Mouse (Mus musculus) heart, postnatal 0 days (tissue): ENCODE data around the gene Irx4. TPM values are rescaled to one million over a fixed set of nuclear protein-coding genes. Genes with fewer than 3 reads are reported as not detected.

Source experiments
- ATAC-seq: fragments of 200-750 bp; cut with Nextera tagmentation; 2 replicates; pipeline ENCODE4 v1.8.0; 2017; ENCODE audit warnings: low read depth, moderate number of reproducible peaks, moderate library complexity; ENCODE audit not compliant: insufficient read depth
- DNase-seq: peaks from one replicate; pipeline ENCODE4 v3.0.0-alpha.2; 2016; ENCODE audit warnings: low spot score
- H3K27ac ChIP-seq: fragments of 300-500 bp; sonication (generic); 2 replicates; pipeline ENCODE4 v1.5.1; 2014; ENCODE audit warnings: low read depth, mild to moderate bottlenecking
- H3K27me3 ChIP-seq: fragments of 300-500 bp; sonication (generic); 2 replicates; pipeline ENCODE4 v1.6.1; 2014; ENCODE audit warnings: low read length, mixed read lengths; ENCODE audit not compliant: control insufficient read depth, insufficient read depth
- H3K36me3 ChIP-seq: fragments of 300-500 bp; sonication (generic); replicated peaks from 2 replicates; pipeline ENCODE4 v1.6.1; 2014; ENCODE audit warnings: low read length, mixed read lengths; ENCODE audit not compliant: control insufficient read depth, insufficient read depth
- H3K4me1 ChIP-seq: fragments of 300-500 bp; sonication (generic); 2 replicates; pipeline ENCODE4 v1.6.1; 2014; ENCODE audit warnings: antibody characterized with exemption; ENCODE audit not compliant: control insufficient read depth, insufficient read depth
- H3K4me2 ChIP-seq: fragments of 300-500 bp; sonication (generic); 2 replicates; pipeline ENCODE4 v1.6.1; 2014; ENCODE audit warnings: low read depth, mild to moderate bottlenecking, low read length, moderate library complexity
- H3K4me3 ChIP-seq: fragments of 300-500 bp; sonication (generic); 2 replicates; pipeline ENCODE4 v1.5.1; 2014; ENCODE audit warnings: low read depth, low read length
- H3K9ac ChIP-seq: fragments of 300-500 bp; sonication (generic); replicated peaks from 2 replicates; pipeline ENCODE4 v1.6.1; 2014; ENCODE audit warnings: low read depth, low read length, mixed read lengths
- H3K9me3 ChIP-seq: fragments of 300-500 bp; sonication (generic); replicated peaks from 2 replicates; pipeline ENCODE4 v1.6.1; 2016; ENCODE audit warnings: low read length; ENCODE audit not compliant: control insufficient read depth
- CTCF ChIP-seq: IDR thresholded peaks from 2 replicates; pipeline ENCODE4 v1.5.1; 2016; ENCODE audit warnings: antibody characterized with exemption, control low read depth, low read depth
- EP300 ChIP-seq: IDR thresholded peaks from 2 replicates; pipeline ENCODE4 v1.6.1; 2016; ENCODE audit warnings: antibody characterized with exemption, low read depth
- WGBS: fragments of 180-500 bp; shearing (Covaris S2); extraction: QIAGEN DNeasy Blood & Tissue Kit; methylation state at CpG from one replicate; pipeline ENCODE4 v1.1.7; 2014; 5-methylcytosine and 5-hydroxymethylcytosine counted together
- polyA plus RNA-seq: library from polyadenylated mRNA; unstranded; fragments of >200 nt; fragmentation: Nextera tagmentation; extraction: Ambion mirVana; gene quantifications from 2 replicates; pipeline ENCODE4 v1.2.1, GENCODE M21; 2015
- total RNA-seq: library from RNA; depleted of rRNA; stranded (reverse); fragments of >200 nt; gene quantifications from 2 replicates; pipeline ENCODE4 v1.2.3, GENCODE M21; 2014; ENCODE audit warnings: low replicate concordance

Gene Irx4
- total and polyA plus RNA-seq, 2 experiments from 2014 or later, result 54.9 to 85.4 TPM

DNA sequence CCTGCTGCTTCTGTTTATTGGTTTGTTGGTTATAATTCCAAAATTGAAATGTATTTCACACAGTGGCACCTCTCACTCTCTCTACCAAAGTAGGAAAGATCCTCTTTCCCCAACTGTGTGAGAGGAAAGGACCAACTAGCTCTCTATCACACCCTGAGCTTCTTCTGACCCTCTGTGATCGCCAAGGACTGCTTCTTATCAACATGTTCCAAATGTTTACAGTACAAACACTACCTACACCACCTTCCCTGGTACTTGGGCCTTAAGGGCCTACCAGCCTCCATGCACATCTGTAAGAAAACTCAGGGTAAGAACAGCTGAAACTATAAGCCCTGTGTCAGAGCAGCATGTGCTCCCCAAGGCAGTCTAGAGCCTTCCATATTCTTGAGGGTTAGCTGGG, 17.5 kb downstream of the Irx4 start:
- DNase-seq (no peak), ATAC-seq (no peak)
- Histone ChIP-seq H3K27ac (peak overlapping the region; percentile 93), H3K9me3 (no peaks in the 10 kb centered on the region), H3K27me3 (no peaks in the 10 kb centered on the region), H3K9ac (no peak overlapping the region), H3K4me2 (no peak overlapping the region), H3K4me3 (no peak overlapping the region), H3K36me3 (no peaks in the 10 kb centered on the region), H3K4me1 (peaks cover 54% of the 10 kb centered on the region)
- WGBS, result 13% methylated on average over 1 of the region's 1 CpGs
- TF ChIP-seq EP300 (no peak), CTCF (no peak)

DNA sequence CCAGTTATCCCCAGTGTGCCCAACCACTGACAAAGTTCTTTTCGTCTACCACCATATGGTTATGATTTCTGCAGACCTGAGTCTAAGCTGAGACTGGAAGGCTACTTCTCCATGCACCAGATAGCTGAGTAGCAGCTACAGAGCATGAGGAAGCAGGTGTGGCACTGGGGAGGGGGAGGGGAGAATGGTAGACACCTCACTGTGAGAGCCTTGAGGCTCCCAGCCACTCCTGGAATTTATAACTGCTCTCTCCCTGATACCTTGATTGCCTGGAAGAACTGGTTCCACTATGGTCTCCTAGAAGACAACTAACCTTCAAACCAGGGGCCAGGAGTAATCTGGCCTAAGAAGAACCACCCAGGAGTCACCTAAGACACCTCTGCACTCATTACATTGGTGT, 18.9 kb downstream of the Irx4 start:
- Histone ChIP-seq H3K4me1 (peaks cover 57% of the 10 kb centered on the region), H3K9me3 (no peaks in the 10 kb centered on the region), H3K4me3 (no peak overlapping the region), H3K9ac (no peak overlapping the region), H3K27me3 (no peaks in the 10 kb centered on the region), H3K4me2 (no peak overlapping the region), H3K36me3 (no peaks in the 10 kb centered on the region), H3K27ac (0 out of 2 replicates have a peak overlapping the region, but pooled peaks have one; percentile 1)
- WGBS, result 82% methylated on average over 1 of the region's 1 CpGs
- no peak for ATAC-seq
- no peak for DNase-seq
- TF ChIP-seq EP300 (no peak), CTCF (no peak)

DNA sequence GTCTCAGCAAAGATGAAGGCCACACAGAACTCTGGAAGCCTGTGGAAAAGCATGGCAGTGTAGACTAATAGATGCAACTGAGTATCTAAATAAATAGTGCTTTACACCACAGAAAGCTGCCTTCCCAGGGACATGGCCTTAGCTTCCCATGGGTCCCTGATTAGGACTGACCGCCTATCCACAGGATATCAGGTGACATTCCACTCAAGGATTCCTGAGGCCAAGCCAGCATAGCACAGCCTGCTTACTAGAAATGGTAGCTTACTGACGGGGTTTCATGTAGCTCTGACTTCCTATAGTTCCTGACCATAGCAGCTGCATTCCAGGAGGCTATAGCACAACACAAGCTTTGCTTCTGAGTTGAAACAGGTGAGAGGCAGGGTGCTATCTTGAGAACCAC, 22.1 kb downstream of the Irx4 start:
- WGBS, result 32% methylated on average over 2 of the region's 2 CpGs
- Histone ChIP-seq H3K4me2 (no peak overlapping the region), H3K9me3 (no peaks in the 10 kb centered on the region), H3K36me3 (no peaks in the 10 kb centered on the region), H3K27me3 (no peaks in the 10 kb centered on the region), H3K4me3 (no peak overlapping the region), H3K9ac (no peak overlapping the region), H3K27ac (peak overlapping the region; percentile 70), H3K4me1 (peaks cover 36% of the 10 kb centered on the region)
- ATAC-seq, result peak; percentile 70; the same call in 1 of the 2 replicates
- no peak for TF ChIP-seq CTCF
- TF ChIP-seq EP300, result no peak
- no peak for DNase-seq

DNA sequence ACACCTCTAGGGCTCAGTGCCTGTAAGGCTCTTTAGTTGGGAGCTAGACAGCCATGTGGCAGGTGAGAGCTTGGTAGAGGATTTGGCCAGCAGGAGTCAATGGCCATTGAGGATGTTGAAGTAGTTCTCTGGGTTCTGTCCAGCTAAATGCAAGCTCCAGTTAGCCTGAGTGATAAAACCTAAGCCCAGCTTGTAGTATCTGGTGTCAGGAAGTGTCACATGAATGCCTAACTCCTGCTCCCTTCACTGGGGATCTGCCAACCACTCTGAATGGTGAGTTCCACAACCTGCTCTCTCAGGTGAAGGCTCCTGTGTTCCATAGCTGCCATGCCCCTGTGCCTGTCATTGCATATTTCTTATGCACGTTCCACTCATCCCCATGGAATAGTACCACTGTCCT, 23.3 kb downstream of the Irx4 start:
- Histone ChIP-seq H3K4me1 (peaks cover 33% of the 10 kb centered on the region), H3K9me3 (no peaks in the 10 kb centered on the region), H3K4me2 (no peak overlapping the region), H3K9ac (no peak overlapping the region), H3K4me3 (no peak overlapping the region), H3K36me3 (no peaks in the 10 kb centered on the region), H3K27me3 (no peaks in the 10 kb centered on the region), H3K27ac (peak overlapping the region; percentile 70)
- ATAC-seq (no peak), DNase-seq (no peak)
- no peak for TF ChIP-seq EP300
- no peak for TF ChIP-seq CTCF
- 75% methylated on average over 1 of the region's 1 CpGs for WGBS

DNA sequence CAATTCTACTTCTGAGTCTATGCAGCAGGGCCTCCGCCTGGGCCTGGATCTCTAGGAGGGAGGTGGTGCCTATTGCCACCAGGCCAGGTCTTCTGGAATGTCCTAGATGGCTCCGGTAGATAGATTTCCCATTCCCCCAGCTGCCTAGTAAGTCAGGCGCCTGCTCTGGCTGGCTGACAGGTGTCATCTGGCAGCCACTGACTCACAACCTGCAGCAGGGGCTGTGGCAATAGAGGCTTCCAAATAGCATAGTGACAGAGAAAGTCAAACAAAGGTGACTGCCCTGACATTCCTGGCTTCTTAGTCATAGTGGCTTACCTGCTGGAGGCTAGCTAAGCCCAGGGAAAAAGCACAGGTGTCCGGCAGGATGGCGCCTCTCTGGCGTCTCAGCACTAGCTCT, 29.9 kb downstream of the Irx4 start:
- H3K27ac ChIP-seq, result peak overlapping the region; percentile 83
- no peaks in the 10 kb centered on the region for H3K27me3 ChIP-seq
- H3K36me3 ChIP-seq, result no peaks in the 10 kb centered on the region
- 57% methylated on average over 6 of the region's 6 CpGs for WGBS
- DNase-seq, result no peak
- ATAC-seq, result peak; percentile 74
- no peak overlapping the region for H3K4me3 ChIP-seq
- H3K4me2 ChIP-seq, result no peak overlapping the region
- H3K9me3 ChIP-seq, result no peaks in the 10 kb centered on the region
- no peak for TF ChIP-seq CTCF
- TF ChIP-seq EP300, result peak; percentile 87
- peaks cover 23% of the 10 kb centered on the region for H3K4me1 ChIP-seq
- H3K9ac ChIP-seq, result no peak overlapping the region

DNA sequence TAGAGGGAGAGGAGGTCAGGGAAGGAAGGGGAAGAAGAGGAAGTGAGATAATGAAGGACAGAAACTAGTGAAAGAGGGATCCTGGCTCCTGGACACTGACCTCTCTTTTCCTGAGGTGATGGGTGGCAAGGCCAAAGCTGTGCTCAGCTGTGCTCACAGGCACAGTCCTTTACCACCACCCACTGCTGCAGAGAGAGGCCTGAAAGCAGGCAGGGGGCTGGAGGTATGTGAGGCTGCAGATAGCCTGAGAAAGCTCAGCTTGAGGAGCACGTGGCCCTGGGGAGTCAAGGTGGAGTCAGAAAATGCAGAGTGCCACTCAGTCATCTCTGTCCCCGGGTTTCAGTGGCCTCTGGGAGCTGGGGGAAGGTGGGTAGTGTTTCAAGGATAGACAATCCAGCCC, 30.8 kb downstream of the Irx4 start:
- Histone ChIP-seq H3K9ac (no peak overlapping the region), H3K27me3 (no peaks in the 10 kb centered on the region), H3K4me1 (peaks cover 23% of the 10 kb centered on the region), H3K36me3 (no peaks in the 10 kb centered on the region), H3K4me2 (no peak overlapping the region), H3K4me3 (no peak overlapping the region), H3K9me3 (no peaks in the 10 kb centered on the region), H3K27ac (peak overlapping the region; percentile 83)
- WGBS, result 15% methylated on average over 2 of the region's 2 CpGs
- ATAC-seq, result peak; percentile 52
- DNase-seq, result no peak
- TF ChIP-seq EP300 (no peak), CTCF (0 out of 2 replicates have a peak, but pooled peaks have one; percentile 2)
